Mouse (Mus musculus): Measurements from ENCODE around the gene Ank2. TPM values are rescaled to one million over a fixed set of nuclear protein-coding genes. Genes with fewer than 3 reads are reported as not detected.

Ank2 gene
- polyA plus RNA-seq, 1 experiment from 2014 or later = 49.5 TPM

GRCm38 (mm10) chr3:127211119-127211518, 288.0 kb downstream of the Ank2 start:
- no peaks in the 10 kb centered on the region for H3K9me3 ChIP-seq (ENCODE audit: control insufficient read depth, low read length)
- WGBS = 74% methylated on average over 3 of the region's 3 CpGs
- H3K4me3 ChIP-seq (ENCODE audit: control insufficient read depth in 1 of 2, insufficient read depth in 1 of 2, low read depth in 1 of 2, low read length in 2 of 2) = no peak overlapping the region
- H3K36me3 ChIP-seq (ENCODE audit: control insufficient read depth, insufficient read depth, low read length) = no peaks in the 10 kb centered on the region
- peaks cover 0 to 2% of the 10 kb centered on the region in 2 experiments; a peak in 1 of 4 replicates for H3K4me1 ChIP-seq (ENCODE audit: control insufficient read depth in 2 of 2, insufficient read depth in 2 of 2, low read length in 2 of 2)
- H3K27ac ChIP-seq (replicated peaks in 1 of 2; ENCODE audit: control insufficient read depth in 1 of 2, insufficient read depth in 1 of 2, low read depth in 2 of 2, low read length in 2 of 2) = no peak overlapping the region
- no peak for ATAC-seq (ENCODE audit: insufficient number of reproducible peaks, insufficient read depth, low FRiP score, low read depth)
- H3K27me3 ChIP-seq (ENCODE audit: control insufficient read depth, insufficient read depth, low read length) = no peaks in the 10 kb centered on the region
- no peak overlapping the region for H3K4me2 ChIP-seq (ENCODE audit: low read length)
- H3K9ac ChIP-seq (ENCODE audit: low read length) = no peak overlapping the region

GRCm38 (mm10) chr3:127210552-127210951, 288.6 kb downstream of the Ank2 start:
- no peak overlapping the region for H3K27ac ChIP-seq (replicated peaks in 1 of 2; ENCODE audit: control insufficient read depth in 1 of 2, insufficient read depth in 1 of 2, low read depth in 2 of 2, low read length in 2 of 2)
- no peak for ATAC-seq (ENCODE audit: insufficient number of reproducible peaks, insufficient read depth, low FRiP score, low read depth)
- WGBS = 37% methylated on average over 4 of the region's 4 CpGs

GRCm38 (mm10) chr3:127208871-127209270, 290.3 kb downstream of the Ank2 start:
- Histone ChIP-seq H3K4me3 (ENCODE audit: control insufficient read depth in 1 of 2, insufficient read depth in 1 of 2, low read depth in 1 of 2, low read length in 2 of 2) (no peak overlapping the region), H3K4me1 (ENCODE audit: control insufficient read depth in 2 of 2, insufficient read depth in 2 of 2, low read length in 2 of 2) (peaks cover 0 to 2% of the 10 kb centered on the region in 2 experiments; a peak in 1 of 4 replicates), H3K36me3 (ENCODE audit: control insufficient read depth, insufficient read depth, low read length) (no peaks in the 10 kb centered on the region), H3K9me3 (ENCODE audit: control insufficient read depth, low read length) (no peaks in the 10 kb centered on the region), H3K4me2 (ENCODE audit: low read length) (no peak overlapping the region), H3K27me3 (ENCODE audit: control insufficient read depth, insufficient read depth, low read length) (no peaks in the 10 kb centered on the region), H3K27ac (replicated peaks in 1 of 2; ENCODE audit: control insufficient read depth in 1 of 2, insufficient read depth in 1 of 2, low read depth in 2 of 2, low read length in 2 of 2) (no peak overlapping the region), H3K9ac (ENCODE audit: low read length) (no peak overlapping the region)
- ATAC-seq (ENCODE audit: insufficient number of reproducible peaks, insufficient read depth, low FRiP score, low read depth) = no peak
- 57% methylated on average over 5 of the region's 5 CpGs for WGBS

More at GRCm38 (mm10) chr3:127210552-127210951, 288.6 kb downstream of the Ank2 start:
- H3K4me3 ChIP-seq (ENCODE audit: control insufficient read depth in 1 of 2, insufficient read depth in 1 of 2, low read depth in 1 of 2, low read length in 2 of 2) = no peak overlapping the region
- no peaks in the 10 kb centered on the region for H3K27me3 ChIP-seq (ENCODE audit: control insufficient read depth, insufficient read depth, low read length)
- no peaks in the 10 kb centered on the region for H3K9me3 ChIP-seq (ENCODE audit: control insufficient read depth, low read length)
- no peak overlapping the region for H3K9ac ChIP-seq (ENCODE audit: low read length)
- H3K4me2 ChIP-seq (ENCODE audit: low read length) = no peak overlapping the region
- H3K36me3 ChIP-seq (ENCODE audit: control insufficient read depth, insufficient read depth, low read length) = no peaks in the 10 kb centered on the region
- peaks cover 0 to 2% of the 10 kb centered on the region in 2 experiments; a peak in 1 of 4 replicates for H3K4me1 ChIP-seq (ENCODE audit: control insufficient read depth in 2 of 2, insufficient read depth in 2 of 2, low read length in 2 of 2)

- no peak for ATAC-seq (ENCODE audit: insufficient number of reproducible peaks, insufficient read depth, low FRiP score, low read depth)
- 89% methylated on average over 5 of the region's 5 CpGs for WGBS
- Histone ChIP-seq H3K27ac (replicated peaks in 1 of 2; ENCODE audit: control insufficient read depth in 1 of 2, insufficient read depth in 1 of 2, low read depth in 2 of 2, low read length in 2 of 2) (no peak overlapping the region), H3K4me1 (ENCODE audit: control insufficient read depth in 2 of 2, insufficient read depth in 2 of 2, low read length in 2 of 2) (peaks cover 0 to 2% of the 10 kb centered on the region in 2 experiments; a peak in 1 of 4 replicates), H3K4me2 (ENCODE audit: low read length) (no peak overlapping the region), H3K4me3 (ENCODE audit: control insufficient read depth in 1 of 2, insufficient read depth in 1 of 2, low read depth in 1 of 2, low read length in 2 of 2) (no peak overlapping the region), H3K27me3 (ENCODE audit: control insufficient read depth, insufficient read depth, low read length) (no peaks in the 10 kb centered on the region), H3K36me3 (ENCODE audit: control insufficient read depth, insufficient read depth, low read length) (no peaks in the 10 kb centered on the region), H3K9me3 (ENCODE audit: control insufficient read depth, low read length) (no peaks in the 10 kb centered on the region), H3K9ac (ENCODE audit: low read length) (no peak overlapping the region)
Measured at GRCm38 (mm10) chr3:127205883-127206434, 293.2 kb downstream of the Ank2 start.

- Histone ChIP-seq H3K4me3 (ENCODE audit: control insufficient read depth in 1 of 2, insufficient read depth in 1 of 2, low read depth in 1 of 2, low read length in 2 of 2) (no peak overlapping the region), H3K27me3 (ENCODE audit: control insufficient read depth, insufficient read depth, low read length) (no peaks in the 10 kb centered on the region), H3K4me1 (ENCODE audit: control insufficient read depth in 2 of 2, insufficient read depth in 2 of 2, low read length in 2 of 2) (no peaks in the 10 kb centered on the region), H3K27ac (replicated peaks in 1 of 2; ENCODE audit: control insufficient read depth in 1 of 2, insufficient read depth in 1 of 2, low read depth in 2 of 2, low read length in 2 of 2) (no peak overlapping the region), H3K9me3 (ENCODE audit: control insufficient read depth, low read length) (no peaks in the 10 kb centered on the region), H3K9ac (ENCODE audit: low read length) (no peak overlapping the region), H3K36me3 (ENCODE audit: control insufficient read depth, insufficient read depth, low read length) (no peaks in the 10 kb centered on the region), H3K4me2 (ENCODE audit: low read length) (no peak overlapping the region)
- 30% methylated on average over 11 of the region's 11 CpGs for WGBS
- ATAC-seq (ENCODE audit: insufficient number of reproducible peaks, insufficient read depth, low FRiP score, low read depth) = no peak
Measured at GRCm38 (mm10) chr3:127202484-127203115, 296.6 kb downstream of the Ank2 start.

- Histone ChIP-seq H3K4me1 (ENCODE audit: control insufficient read depth in 2 of 2, insufficient read depth in 2 of 2, low read length in 2 of 2) (no peaks in the 10 kb centered on the region), H3K36me3 (ENCODE audit: control insufficient read depth, insufficient read depth, low read length) (no peaks in the 10 kb centered on the region), H3K9me3 (ENCODE audit: control insufficient read depth, low read length) (no peaks in the 10 kb centered on the region), H3K4me3 (ENCODE audit: control insufficient read depth in 1 of 2, insufficient read depth in 1 of 2, low read depth in 1 of 2, low read length in 2 of 2) (no peak overlapping the region), H3K27ac (replicated peaks in 1 of 2; ENCODE audit: control insufficient read depth in 1 of 2, insufficient read depth in 1 of 2, low read depth in 2 of 2, low read length in 2 of 2) (no peak overlapping the region), H3K9ac (ENCODE audit: low read length) (no peak overlapping the region), H3K27me3 (ENCODE audit: control insufficient read depth, insufficient read depth, low read length) (no peaks in the 10 kb centered on the region), H3K4me2 (ENCODE audit: low read length) (no peak overlapping the region)
- no peak for ATAC-seq (ENCODE audit: insufficient number of reproducible peaks, insufficient read depth, low FRiP score, low read depth)
- 73% methylated on average over 3 of the region's 3 CpGs for WGBS
Measured at GRCm38 (mm10) chr3:127200789-127201188, 298.4 kb downstream of the Ank2 start.

GRCm38 (mm10) chr3:127199112-127199665, 300.0 kb downstream of the Ank2 start:
- Histone ChIP-seq H3K27ac (replicated peaks in 1 of 2; ENCODE audit: control insufficient read depth in 1 of 2, insufficient read depth in 1 of 2, low read depth in 2 of 2, low read length in 2 of 2) (no peak overlapping the region), H3K36me3 (ENCODE audit: control insufficient read depth, insufficient read depth, low read length) (no peaks in the 10 kb centered on the region), H3K4me1 (ENCODE audit: control insufficient read depth in 2 of 2, insufficient read depth in 2 of 2, low read length in 2 of 2) (no peaks in the 10 kb centered on the region), H3K9me3 (ENCODE audit: control insufficient read depth, low read length) (no peaks in the 10 kb centered on the region), H3K4me3 (ENCODE audit: control insufficient read depth in 1 of 2, insufficient read depth in 1 of 2, low read depth in 1 of 2, low read length in 2 of 2) (no peak overlapping the region), H3K27me3 (ENCODE audit: control insufficient read depth, insufficient read depth, low read length) (no peaks in the 10 kb centered on the region), H3K9ac (ENCODE audit: low read length) (no peak overlapping the region), H3K4me2 (ENCODE audit: low read length) (no peak overlapping the region)
- ATAC-seq (ENCODE audit: insufficient number of reproducible peaks, insufficient read depth, low FRiP score, low read depth) = no peak
- 91% methylated on average over 9 of the region's 9 CpGs for WGBS

Data from heart, embryonic 14.5 days (tissue).